Mouse (Mus musculus): ENCODE measurements around the gene Crisp3.
"Not testable (repeated sequence)": the region's sequence is repeated elsewhere in the genome, so short reads cannot be mapped to it uniquely, and the experiment has no call there.

Gene Crisp3

DNA sequence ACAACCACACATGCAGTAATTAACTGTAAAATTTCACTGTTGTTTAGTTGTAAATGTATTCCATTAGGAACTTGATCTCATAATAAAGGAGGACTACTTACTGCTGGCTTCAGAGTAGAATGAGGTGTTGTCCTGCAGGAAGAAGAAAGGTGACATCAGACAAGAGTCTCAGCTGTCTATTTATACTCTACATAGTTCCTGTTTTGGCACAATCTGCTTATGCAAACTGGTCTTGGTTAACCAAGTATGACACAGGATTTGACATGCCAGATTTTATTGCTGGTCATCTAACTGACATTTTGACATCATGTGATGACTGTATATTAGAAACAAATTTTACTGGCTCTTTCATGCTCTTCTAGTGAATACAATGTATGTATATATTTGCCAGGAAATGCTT is at the start of gene Crisp3:
TSS of gene Crisp3 (minus strand) at position 154 of the 400 bp plus-strand sequence.
- no peak for DNase-seq (ENCODE audit: low spot score)

DNA sequence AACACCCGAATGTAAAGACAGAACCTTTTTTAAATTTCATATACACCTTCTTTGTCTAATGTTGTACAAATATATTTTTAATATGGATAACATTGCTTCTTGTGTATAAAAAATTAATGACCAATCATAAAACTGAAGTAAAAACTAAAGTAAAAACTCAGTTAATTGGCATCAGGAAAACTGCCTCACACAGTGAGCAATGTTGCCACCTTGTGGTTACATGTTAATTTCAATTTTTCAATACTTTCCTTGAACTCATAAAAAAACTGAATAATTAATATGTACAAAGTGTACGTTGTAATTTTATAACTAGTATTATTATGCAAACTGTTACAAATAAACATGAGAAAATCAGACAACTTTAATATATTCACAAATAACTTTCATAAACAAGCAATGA is 43.3 kb upstream of the Crisp3 start:
- peak; percentile 5 for DNase-seq (ENCODE audit: low spot score)

DNA sequence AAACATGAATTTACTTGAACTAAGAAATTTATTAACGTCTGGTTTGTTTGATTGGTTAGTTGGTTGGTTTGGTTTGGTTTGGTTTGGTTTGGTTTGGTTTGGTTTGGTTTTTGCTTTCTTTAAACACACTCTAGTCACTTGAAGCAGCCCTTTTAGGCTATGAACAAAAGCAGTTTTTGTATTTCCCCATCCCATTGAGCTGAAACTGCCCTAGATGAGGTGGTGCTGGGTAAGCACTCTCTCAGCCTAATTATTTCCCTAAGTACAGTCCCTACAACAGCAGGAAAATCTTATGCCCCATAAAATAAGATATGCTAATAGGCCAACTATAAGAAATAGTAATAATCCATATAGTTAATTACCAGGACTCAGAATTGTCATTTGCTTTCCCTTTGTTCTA is 33.4 kb upstream of the Crisp3 start:
- DNase-seq (ENCODE audit: low spot score): no peak

DNA sequence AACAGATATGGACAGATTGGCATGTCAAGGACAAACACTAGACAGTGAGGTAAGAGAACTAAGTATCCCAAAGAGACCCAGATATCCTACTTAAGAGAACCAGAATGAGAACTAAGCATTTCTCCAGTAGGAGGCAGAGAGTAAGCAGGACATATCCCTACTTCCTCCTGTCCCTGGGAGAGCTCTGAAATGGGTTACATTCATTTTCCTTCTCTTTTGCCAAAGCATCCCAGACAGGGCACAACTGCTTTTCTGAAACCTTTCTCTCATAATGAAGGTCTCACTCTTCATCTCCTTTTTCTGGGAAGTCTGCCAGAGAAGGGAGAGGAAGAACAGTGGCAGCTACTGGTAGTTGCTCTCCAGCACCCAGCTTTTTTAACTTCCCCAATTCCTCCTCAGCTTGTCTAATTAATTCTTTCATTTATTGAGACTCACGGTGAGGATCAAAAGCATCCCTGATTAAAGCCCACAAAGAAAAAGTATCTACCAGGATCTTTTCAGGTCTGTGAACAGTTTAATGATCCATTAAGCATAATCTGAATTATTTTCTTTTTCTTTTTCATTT is 32.9 kb upstream of the Crisp3 start:
- no peak for DNase-seq (ENCODE audit: low spot score)

DNA sequence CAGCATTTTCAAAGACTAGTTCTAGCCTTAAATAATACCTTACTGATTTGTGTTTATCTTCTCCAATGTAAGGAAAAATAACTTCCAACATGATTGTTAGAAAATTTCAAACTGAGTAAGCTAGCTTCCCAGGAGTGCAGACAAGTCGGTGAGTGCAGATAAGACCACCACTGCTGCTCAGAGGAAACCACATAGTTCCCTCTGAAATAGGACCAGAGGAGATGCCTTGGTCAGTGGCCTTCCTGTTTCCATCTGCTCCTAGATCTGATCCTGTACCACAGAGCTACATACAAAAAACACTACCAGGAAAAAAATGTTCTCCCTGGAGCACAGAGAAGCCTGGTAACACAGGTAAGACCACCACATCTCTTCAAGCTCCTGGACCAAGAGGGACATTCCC is 10.4 kb upstream of the Crisp3 start:
- no peak for DNase-seq (ENCODE audit: low spot score)

DNA sequence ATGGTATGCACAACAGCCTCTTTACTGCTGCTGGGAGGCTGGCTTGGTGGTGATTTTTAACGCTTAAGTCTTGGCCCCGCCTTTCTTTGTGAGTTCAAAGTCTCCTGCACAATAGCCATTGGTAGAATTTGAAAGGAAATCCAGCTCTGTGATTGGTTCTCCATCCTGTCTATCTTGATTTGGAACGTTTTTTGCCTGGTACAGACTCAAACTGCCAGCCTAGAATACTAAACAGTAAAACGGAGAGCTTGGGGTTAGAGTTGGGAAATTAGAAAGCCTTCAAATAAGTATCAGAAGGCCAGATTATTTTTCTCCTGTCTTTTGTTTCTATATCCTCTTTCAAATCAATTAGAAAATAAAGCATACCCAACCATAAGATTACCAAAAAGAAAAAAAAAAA is 33.5 kb downstream of the Crisp3 start, which contains the start of gene Pgk2:
TSS of gene Pgk2 (minus strand) at position 101 of the 400 bp plus-strand sequence.
- DNase-seq (ENCODE audit: low spot score): no peak

DNA sequence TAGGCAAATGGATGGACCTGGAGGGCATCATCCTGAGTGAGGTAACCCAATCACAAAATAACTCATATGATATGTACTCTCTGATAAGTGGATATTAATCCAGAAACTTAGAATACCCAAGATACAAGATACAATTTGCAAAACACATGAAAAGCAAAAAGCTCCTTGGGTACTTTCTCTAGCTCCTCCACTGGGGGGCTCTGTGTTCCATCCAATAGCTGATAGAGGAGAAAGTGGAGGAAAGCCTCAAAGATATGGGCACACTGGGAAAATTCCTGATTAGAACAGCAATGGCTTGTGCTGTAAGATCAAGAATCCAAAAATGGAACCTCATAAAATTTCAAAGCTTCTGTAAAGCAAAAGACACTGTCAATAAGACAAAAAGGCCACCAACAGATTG is 40.3 kb downstream of the Crisp3 start:
- DNase-seq (ENCODE audit: low spot score): not testable (repeated sequence)

DNA sequence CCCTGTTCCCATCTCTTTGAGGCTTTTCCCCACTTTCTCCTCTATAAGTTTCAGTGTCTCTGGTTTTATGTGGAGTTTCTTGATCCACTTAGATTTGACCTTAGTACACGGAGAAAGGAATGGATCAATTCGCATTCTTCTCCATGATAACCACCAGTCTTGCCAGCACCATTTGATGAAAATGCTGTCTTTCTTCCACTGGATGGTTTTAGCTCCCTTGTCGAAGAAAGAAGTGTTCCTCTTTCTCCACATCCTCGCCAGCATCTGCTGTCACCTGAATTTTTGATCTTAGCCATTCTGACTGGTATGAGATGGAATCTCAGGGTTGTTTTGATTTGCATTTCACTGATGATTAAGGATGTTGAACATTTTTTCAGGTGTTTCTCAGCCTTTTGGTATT is 51.9 kb downstream of the Crisp3 start:
- DNase-seq (ENCODE audit: low spot score): not testable (repeated sequence)
